Mouse (Mus musculus): Measurements from ENCODE around the gene Hscb. TPM values are rescaled to one million over a fixed set of nuclear protein-coding genes. Genes with fewer than 3 reads are reported as not detected.
"Not testable (repeated sequence)": the region's sequence is repeated elsewhere in the genome, so short reads cannot be mapped to it uniquely, and the experiment has no call there.

Hscb gene
- 43.2 and 48.3 TPM in 2 replicates for polyA plus RNA-seq (2015; fragmentation: Nextera tagmentation; extraction: Ambion mirVana)

DNA sequence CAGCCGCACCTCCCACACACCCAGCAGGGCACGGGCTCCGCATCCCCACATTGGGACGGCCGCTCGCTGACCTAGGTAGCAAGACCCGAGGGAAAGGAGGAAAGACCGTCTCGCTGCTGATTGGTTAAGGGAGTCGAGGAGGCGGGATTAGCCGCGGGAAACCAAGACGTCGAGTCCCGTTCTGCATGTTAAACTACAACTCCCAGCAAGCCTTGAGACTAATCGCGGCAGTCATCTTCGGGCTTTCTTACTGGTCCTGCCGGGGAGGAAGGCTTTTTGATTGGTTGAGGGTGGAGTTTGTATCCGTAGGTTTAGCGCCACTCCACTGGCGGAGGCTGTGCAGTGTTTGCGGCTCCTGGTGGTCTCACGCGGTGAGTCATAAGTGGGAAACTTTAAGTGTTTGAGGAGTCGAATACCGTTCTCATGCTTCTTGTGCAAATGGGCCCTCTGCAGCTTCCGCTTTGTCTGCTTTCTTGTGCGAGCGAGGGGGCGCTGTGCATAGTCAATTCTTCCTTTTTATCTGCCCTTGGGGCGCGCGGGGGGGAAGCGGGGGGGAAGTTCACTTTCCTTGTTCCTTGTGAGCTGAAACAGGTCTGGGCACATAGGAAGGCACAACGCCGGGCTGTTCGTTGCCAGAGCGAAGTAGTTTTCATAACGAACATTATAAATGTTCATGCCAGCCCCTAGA, at the start of gene Hscb, which contains the start of gene Chek2:
Hscb (minus strand) TSS at position 100 of the 688 bp plus-strand sequence.
Chek2 (plus strand) TSS at position 302 of the 688 bp plus-strand sequence.
- DNase-seq (ENCODE audit: low spot score) = peak; percentile 98

DNA sequence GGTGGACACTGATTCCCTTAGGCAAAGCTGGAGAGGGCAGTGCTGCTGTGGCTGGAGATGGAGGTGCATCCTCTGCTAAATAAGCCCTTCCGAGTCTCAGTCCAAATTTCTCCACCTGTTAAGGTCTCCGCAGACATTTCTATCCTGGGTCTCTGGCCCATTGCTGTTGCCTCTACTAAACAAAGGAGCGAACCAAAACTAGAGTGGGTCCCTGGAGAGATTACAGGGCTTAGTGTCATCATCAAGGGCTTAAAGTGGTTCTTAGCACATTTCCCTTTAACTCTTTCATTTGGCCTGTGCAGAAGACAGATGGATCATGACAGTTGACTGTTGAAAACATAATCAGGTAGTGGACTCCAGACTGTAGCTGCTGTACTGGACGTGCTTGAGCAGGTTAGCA, 49.0 kb upstream of the Hscb start:
- DNase-seq (ENCODE audit: low spot score) = no peak

DNA sequence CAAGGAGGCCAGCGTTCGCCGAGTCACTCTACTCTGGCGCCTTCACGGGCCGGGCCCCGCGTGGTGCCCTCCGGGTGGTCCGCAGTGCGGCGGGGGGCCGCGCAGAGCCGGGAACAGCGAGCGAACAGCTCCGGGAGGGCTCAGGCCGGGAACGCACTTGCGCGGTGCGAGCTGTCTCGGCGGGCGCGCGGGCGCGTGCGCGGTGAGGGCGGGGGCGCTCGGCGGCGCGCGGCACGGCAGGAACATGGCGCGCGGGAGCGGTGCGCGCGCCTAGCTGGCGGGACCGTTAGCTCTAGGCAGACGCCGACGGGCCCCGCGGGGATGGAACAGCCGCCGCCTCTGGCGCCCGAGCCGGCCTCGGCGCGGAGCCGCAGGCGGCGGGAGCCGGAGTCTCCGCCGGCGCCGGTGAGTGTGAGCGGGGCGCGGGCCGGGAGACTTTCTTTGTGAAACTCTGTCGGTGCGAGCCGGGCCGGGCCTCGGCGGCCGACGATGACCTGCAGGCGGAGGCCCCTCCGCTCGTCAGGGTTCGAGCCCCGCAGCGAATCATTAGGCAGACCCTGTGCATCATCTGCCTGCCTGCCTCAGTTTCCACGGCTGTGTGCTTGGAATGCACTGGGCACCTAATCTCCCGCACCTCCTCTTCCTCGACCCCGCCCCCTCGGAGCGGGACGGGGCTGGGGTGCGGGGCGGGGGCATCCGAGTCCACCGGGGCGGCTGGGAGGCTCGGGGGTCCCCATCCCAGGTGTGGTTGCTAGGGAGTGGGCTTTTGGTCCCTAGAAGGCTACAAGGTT, 40.2 kb upstream of the Hscb start, which contains the start of gene Ttc28:
Ttc28 (plus strand) TSS at position 220 of the 791 bp plus-strand sequence.
- DNase-seq (ENCODE audit: low spot score) = peak; percentile 88

DNA sequence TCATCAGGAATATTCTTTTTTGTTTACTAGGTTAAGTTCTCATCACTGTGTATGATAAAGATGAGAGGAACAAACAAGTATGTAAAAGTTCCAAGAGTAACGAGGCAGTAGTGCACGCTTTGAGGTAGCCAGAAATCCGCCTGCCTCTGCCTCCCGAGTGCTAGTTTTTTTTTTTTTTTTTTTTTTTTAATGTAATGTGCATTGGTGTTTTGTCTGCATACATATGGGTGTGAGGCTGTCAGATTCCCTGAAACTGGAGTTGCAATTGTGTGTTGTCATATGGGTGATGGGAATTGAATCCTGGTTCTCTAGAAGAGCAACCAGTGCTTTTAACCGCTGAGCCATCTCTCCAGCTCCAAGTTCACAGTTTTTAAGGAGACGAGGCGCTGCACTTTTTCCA, 39.5 kb upstream of the Hscb start:
- DNase-seq (ENCODE audit: low spot score) = no peak

DNA sequence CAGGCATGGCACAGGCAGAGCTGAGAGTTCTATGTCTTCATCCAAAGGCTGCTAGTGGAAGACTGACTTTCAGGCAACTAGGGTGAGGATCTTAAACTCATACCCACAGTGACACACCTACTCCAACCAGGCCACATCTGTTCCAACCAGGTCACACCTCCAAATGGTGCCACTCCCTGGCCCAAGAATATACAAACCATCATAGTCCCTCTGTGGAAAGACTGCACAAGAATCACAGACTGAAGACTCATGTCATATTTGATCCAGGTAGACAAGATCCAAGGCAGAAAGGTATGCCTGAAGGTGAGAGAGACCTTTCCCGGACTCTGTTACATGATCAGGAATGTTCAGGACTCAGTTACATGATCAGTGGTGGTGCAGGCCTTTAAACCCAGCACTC, 38.9 kb upstream of the Hscb start:
- not testable (repeated sequence) for DNase-seq (ENCODE audit: low spot score)

DNA sequence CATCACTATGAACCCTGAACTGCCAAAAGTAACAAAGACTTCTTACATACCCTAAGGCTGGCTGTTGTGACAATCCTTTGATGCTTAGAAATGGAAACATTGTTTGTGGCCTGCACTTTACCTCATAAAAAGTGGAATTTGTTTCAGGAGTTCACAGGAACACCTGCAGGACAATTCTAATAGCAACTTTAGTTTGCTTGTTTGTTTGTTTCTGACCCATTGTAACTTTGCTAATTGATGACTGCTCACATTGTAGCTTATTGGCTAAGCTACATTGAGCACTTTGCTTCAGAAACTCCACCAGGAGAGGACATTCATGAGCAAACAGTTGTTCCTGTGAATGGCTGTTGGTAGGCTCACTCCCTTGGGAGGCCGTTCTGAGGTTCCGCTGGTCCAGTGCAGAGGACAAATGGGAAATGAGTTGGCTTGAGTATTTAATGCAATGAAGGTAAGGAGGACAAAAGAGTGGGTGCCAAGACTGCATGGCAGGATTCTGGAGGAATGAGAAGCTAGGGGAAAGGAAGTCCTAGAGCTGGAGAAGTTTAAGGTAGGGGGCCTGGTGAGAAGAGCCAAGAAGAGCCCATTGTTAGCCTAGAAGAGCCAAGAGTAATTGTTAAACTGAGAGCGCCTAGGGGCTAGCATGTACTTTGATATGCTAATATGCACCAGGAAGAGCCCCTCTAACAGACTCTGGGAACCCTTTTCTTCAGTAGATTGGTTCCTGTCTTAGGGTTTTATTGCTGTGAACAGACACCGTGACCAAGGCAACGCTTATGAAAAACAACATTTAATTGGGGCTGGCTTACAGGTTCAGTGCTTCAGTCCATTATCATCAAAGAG, 38.3 kb upstream of the Hscb start:
- DNase-seq (ENCODE audit: low spot score) = no peak

DNA sequence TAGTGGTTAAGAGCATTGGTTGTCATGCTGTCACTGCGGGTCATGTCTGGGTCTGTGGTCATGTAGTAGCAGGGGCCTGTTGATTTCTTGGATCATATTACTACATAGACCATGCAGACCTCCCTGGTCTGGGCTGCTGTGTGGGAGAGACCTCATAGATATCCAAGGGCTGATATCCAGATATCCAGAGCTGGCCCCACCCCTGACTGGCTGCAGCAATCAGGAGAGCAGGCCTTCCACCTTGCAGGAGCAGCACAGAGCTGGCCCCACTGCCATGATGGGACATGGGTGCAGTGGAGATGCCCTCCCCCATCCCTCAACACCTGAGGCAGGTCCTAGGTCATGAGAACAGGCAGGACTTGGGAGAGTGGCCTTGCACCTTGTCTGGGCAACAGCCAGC, 35.7 kb upstream of the Hscb start:
- DNase-seq (ENCODE audit: low spot score) = no peak

DNA sequence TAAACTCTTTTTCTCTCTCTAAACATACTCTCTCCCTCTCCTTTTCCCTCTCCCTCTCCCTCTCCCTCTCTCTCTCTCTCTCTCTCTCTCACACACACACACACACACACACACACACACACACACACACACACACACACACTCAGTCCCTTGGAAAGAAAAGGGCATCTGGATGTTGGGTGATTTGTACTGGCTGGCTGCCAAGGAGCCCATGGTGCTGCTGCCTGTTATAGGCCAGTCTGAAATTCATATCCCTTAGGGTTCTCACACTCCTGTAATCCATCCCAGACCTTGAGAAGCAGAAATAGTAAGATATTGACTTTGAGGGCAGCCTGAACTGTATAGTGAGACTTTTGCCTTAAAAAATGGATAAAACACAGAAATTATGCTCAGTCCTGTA, 35.1 kb upstream of the Hscb start:
- no peak for DNase-seq (ENCODE audit: low spot score)

DNA sequence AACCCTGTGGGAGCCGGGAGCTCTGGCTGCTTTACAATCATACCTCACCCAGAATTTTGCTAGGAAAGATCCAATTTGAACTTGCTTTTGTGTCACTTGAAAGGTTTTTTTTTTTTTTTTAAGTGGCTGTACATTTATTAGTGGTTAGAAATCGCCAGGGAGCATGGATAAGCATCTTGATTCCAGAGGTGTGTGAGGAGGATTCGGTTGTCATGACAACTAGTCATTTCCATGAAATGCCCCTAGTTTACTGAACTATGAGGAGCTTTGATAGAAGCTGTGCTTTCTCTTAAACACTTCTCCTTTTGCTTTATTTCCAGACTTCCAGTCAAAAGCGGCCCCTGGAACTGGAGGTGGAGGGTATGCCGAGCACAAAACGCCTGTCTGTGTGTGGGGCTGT, 33.6 kb upstream of the Hscb start:
- DNase-seq (ENCODE audit: low spot score) = no peak

DNA sequence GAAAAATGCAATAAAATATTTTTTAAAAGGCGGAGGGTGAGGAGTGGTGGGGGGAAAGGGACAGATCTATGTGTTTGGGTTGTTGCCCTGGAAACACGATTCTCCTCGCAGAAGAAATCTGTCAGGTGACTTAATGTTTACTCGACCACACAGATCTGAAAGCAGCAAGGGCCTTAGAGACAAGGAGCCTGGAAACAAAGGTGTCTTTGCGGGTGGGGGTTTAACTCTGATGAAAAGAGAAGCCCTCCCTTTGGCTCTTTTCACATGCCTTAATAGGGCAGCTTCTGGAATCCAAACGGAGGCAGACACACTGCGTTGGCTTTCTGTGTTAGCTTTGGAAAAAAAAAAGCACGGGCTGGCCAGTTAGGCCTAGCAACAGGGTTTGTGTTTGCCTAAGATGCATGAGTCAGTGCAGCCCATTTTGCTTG, 29.7 kb upstream of the Hscb start:
- no peak for DNase-seq (ENCODE audit: low spot score)

DNA sequence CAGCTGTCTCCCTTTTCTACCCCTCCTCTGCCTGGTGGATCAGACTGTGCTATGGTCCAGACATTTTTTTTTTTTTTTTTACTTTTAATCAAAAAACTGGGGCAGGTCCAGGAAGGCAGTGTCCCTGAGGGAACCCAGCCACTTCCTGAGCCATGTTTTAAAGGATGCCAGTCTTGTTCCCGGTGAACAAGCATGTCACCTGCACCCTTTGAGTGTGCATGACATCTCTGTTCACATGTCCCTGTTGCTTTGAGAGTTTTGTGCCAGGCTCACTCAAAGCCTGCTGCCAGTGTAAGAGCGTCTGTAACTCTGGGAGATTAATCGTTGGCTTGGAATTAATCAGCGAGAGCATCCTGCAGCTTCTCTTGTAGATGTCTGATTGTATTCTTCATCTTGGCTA, 28.9 kb upstream of the Hscb start:
- no peak for DNase-seq (ENCODE audit: low spot score)

DNA sequence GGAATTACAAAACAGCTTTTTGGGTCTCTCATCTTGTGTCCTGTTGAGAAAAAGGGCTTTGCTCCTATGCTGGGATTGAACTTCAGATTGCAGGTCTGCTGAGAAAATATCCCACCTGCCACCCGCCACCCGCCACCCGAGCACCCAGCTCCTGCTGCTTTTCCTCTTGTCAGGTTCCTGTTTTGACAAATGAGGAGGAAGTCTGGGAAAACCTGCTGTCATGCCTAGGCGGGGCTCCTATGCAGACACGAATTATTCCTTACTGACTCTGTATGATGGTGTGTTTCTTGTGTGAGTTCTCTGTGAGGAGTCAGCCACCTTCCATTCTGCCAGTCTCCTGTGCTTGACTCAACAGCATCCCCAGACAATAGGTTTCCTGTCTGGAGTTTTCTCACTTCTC, 20.9 kb upstream of the Hscb start:
- DNase-seq (ENCODE audit: low spot score) = no peak

DNA sequence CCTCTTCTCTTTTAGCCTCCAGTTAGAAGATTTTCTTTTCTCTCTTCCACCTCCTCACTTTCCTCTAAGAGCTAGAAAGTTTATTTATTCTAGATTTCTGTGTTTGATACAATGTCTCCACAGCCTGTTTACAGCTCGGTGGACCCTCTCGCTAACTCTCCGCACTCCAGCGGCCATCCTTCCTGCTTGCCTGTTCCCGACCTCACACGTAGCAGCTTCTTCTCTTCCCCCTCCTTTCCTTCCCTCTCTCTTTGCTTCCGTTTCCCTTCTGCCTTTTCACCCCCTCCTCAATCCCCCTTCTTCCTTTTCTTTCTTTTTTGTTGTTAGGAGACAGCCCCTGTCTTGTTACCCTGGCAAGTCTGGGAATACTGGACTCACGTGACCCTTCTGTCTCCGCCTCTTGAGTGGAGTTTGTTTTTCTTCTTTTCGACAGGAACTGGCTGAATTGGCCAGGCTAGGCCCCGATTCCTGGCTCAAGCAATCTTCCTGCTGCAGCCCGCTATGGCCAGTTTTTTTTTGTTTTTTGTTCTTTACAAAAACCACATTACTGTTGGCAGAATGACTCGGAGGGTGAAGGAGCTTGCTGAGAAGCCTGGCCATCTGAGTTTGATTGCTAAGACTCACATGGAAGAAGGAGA, 19.6 kb upstream of the Hscb start:
- no peak for DNase-seq (ENCODE audit: low spot score)

DNA sequence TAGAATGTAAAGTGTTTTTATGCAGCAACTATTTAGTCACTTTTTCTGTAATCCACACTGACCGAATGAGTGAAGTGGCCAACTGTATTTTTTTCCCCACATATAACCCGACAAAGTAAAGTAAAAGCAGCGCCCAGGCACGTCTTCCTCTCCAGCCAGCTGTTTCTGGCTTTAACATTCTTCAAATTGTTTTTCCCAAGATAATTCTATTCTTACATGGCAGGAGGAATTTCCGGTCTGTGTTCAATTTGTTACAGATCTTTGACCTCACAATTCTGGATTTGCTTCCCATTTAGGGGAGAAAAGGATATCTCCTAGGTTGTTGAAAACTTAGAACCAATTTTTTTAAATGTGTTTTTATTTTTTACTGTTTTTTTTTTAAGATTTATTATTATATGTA, 17.5 kb upstream of the Hscb start:
- no peak for DNase-seq (ENCODE audit: low spot score)

DNA sequence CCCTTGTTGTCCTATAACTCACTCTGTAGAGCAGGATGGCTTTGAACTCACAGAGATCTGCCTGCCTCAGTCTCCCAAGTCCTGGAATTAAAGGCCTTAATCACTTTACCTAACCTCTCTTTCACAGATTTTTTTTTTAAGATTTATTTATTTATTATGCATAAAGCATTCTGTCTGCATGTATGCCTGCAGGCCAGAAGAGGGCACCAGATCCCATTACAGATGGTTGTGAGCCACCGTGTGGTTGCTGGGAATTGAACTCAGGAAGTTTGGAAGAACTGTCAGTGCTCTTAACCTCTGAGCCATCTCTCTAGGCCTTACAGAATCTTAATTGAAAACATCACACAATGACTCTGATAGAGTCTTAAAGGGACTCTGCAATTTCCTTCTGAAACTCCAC, 13.4 kb upstream of the Hscb start:
- DNase-seq (ENCODE audit: low spot score) = no peak

DNA sequence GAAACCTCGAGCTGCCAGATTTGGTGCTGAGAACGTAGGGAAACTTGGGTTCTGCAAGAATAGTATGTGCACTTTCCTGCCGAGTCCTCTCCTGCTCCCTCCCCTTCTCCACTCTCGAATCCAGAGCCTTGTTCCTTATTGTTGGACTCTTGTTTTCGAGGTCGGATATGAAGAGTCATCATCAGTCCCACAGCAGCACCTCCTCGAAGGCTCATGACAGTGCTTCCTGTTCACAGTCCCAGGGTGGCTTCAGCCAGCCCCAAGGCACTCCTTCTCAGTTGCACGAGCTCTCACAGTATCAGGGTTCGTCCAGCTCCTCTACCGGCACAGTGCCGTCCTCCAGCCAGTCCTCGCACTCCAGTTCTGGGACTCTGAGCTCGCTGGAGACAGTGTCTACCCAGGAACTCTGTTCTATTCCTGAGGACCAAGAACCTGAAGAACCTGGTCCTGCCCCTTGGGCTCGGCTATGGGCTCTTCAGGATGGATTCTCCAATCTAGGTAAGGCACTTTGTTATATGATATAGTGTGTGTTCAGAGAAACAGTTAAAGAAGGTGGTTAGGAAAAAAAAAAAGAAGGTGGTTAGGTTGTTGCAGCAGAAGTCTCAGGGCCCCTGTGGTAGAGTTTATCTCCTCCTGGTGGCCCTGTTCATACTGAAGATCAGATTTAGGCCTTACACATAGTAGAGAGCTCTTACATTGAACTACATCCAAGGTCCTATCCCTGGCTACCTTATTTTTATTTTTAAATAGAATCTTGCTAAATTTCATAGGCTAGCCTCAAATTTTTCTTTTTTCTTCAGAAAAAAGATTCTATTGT, 1.7 kb upstream of the Hscb start:
- no peak for DNase-seq (ENCODE audit: low spot score)

DNA sequence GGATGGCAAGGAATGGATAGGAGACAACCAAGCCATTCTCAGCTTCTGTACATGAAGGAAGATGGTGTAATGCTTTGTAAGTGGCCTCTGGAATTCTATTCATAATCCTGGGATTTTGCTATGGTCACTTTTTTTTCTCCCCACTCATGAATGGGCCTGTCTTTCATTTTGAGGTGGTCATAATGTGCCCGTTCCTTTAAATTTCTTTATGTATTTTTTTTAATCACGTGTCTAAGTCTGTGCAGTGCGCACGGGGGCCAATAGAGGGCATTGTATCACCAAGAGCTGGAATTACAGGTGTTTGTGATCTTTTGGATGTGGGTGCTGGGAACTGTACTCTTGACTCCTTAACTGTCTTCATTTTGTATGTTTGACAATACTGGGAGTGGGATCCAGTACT, 888 bp upstream of the Hscb start:
- DNase-seq (ENCODE audit: low spot score) = peak; percentile 71

DNA sequence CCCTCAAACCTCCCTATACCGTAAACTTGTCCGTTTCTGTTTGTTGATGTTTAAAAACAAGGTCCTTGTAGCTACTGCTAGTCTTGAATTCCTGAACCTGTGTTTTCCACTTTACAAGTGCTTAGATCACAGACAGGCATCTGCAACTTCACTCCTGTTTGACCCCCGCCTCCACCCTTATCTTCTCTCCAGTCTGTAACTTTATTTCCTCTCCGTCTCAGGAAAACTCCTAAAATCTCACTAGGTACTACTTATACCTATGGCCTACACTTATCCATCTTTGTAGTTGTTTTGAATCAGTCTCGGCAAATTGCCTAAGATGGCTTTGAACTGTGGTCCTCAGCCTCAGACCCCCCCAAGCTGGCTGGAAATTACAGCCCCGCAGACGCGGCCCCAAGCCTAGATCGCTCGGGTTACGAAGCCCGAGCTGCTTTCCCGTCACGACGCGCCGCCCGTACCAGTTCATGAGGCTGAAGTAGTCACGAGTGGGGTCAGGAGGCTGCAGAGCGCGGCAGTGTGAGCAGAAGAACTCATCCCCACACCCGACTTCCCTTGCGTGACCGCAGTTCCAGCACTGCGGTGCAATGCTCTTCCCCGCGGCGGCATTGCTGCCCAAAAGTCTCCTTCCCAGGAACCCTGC, 419 bp downstream of the Hscb start:
- DNase-seq (ENCODE audit: low spot score) = no peak

DNA sequence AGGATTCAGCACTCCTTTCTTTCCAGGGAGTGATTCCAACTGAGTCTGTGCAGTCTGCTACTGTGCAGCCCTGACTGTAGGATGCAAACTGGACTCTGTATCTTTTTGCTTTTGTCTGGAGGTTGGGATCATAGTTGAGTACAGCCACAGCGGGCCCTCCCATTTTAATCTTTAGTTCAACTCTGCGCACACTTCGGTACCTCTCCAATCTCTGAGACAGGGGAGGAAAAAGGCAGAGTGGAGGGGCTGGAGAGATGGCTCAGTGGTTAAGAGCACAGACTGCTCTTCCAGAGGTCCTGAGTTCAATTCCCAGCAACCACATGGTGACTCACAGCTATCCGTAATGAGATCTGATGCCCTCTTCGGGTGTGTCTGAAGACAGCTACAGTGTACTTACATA, 1.6 kb downstream of the Hscb start:
- DNase-seq (ENCODE audit: low spot score) = not testable (repeated sequence)

DNA sequence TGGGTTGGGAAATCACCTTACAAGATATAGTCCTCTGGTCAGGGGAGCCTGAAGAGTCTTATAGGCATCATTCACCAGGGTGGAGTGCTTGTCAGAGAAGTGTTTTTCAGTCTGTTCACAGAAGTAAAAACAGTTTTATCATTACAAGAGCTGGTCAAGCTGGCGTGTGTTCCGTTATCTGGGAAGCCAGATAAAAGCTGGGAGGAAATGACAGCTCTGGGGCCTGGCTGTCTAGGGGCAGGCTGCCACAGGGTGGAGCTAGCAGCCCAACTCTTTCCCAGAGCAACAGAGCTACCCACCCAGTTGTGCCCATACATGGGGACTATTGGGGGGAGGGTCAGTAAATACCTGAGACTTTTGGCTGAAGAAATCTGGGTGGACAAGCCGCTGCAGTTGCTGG, 3.6 kb downstream of the Hscb start:
- DNase-seq (ENCODE audit: low spot score) = no peak
